Mouse (Mus musculus): Measurements from ENCODE around the gene Fli1.
A peak's percentile ranks its signal among the peaks of the same experiment; 100 is the strongest.

- TF ChIP-seq CTCF (IDR thresholded peaks at IDR 0.05; ENCODE audit: low read depth) (peak; percentile 82), EP300 (IDR thresholded peaks at IDR 0.05; ENCODE audit: low read depth) (no peak)
These were observed 137.3 kb downstream of the Fli1 start for GRCm38 (mm10) chr9:32405191-32405925.
